Mouse (Mus musculus): ENCODE results near the gene Ptp4a2.
A peak's percentile ranks its signal among the peaks of the same experiment; 100 is the strongest.
"Not testable (repeated sequence)": the region's sequence is repeated elsewhere in the genome, so short reads cannot be mapped to it uniquely, and the experiment has no call there.

Gene Ptp4a2

DNA sequence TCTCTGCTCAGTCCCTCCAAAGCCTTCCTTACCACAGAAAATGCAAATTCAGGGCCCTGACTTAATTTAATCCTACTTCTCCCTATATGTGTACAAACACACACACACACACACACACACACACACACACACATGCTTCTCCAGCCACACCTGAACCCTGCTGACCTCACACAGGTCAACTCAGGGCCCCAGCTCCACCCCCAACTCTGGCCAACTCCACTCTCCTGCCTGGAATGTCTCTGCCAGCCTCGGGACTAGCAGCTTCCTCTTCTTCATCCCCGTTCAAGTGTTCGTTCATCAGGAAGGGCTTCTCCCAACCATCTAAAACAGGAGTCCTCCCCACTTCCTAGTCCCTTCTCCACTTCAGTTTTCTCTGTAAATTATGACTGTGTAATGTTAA, 70.6 kb downstream of the Ptp4a2 start:
- no peak for DNase-seq (ENCODE audit: extremely low read depth, low read depth)

DNA sequence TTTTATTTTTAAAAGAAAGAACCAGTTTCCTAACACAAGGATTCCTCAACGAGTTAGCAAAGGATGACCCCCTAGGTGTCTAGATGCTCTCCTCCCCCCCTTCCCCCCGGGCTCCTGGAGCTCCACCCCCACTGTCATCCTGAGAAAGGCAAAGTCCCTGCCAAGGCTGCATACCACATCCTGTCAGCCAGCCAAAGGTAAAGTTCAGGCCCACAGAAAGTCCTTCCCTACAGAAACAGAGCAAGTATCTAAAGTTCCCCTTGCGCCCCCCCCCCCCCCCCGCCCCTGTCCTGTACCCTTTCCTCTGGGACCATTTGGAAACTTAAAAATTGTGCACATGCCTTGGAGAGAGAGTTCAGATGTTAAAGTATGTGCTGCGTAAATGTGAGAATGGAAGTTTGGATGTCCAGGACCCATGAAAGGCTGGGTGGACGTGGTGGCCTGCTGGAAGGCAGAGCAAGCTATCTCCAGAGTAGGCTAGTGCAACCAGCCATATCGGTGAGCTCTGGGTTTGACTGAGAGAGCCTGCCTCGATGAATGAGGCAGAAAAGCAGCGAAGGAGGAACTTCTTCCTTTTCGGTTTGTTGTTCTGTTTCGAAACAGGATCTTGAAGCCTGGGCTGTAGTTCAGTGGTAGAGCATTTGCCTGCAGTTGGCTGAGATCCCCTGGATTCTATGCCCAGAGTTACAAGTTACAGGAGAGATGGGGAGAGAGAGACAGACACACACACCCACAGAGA, 71.7 kb downstream of the Ptp4a2 start:
- DNase-seq (ENCODE audit: extremely low read depth, low read depth): peak; percentile 89

DNA sequence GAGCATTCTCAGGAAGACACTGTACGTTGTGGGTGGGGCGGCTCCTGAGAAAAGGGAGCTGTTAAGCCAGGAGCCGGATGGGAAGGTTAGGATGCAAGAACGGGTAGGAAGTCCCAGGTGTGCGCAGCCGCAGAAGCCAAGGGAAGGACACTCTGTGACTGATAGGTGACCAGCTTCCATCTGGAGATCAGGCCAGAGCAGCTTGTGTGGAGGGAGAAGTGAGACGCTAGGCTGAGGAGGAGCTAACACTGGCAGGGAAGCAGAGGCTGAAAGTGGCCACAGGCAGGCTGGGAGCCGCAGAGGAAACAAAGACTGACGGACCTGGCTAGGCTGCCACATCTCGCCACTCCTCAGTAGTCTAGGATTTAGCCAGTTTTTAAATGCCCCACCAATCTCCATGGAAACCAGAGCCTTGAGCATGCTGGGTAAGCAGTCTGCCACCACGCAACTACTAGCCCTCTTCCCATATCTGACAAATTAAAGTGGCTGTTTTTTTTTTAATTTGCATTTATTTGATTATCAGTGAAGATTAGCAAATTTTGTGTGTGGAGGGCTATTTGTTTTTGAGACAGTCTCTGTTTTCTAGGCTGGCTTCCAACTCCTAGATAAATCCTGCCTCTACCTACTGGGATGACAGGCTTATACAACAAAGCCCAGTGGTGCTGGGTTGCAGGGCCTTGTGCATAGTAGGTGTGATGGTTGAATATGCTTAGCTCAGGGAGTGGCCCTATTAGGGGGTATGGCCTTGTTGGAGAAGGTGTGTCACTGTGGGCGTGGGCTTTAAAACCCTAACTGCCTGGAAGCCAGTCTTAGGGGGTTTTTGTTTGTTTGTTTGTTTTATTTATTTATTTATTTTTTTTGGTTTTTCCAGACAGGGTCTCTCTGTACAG, 73.3 kb downstream of the Ptp4a2 start:
- peak; percentile 62 for DNase-seq (ENCODE audit: extremely low read depth, low read depth)

- no peak for DNase-seq (ENCODE audit: extremely low read depth, low read depth)
Measured at GRCm38 (mm10) chr4:129889661-129890060, 78.6 kb downstream of the Ptp4a2 start.

DNA sequence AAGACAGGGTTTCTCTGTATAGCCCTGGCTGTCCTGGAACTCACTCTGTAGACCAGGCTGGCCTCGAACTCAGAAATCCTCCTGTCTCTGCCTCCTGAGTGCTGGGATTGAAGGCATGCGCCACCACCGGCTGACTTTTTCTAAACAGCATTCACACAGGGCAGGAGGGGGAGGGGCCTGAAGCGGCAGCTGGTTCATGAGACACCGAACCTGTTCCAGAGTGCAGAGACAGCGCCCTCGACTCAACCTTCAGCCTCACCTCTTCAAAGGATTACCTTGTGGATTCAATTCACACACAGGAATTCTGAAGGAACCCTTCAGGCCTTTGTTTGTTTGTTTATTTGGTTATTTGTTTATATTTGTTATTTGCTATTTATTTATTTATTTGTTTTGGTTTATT, 79.1 kb downstream of the Ptp4a2 start:
- DNase-seq (ENCODE audit: extremely low read depth, low read depth): no peak

DNA sequence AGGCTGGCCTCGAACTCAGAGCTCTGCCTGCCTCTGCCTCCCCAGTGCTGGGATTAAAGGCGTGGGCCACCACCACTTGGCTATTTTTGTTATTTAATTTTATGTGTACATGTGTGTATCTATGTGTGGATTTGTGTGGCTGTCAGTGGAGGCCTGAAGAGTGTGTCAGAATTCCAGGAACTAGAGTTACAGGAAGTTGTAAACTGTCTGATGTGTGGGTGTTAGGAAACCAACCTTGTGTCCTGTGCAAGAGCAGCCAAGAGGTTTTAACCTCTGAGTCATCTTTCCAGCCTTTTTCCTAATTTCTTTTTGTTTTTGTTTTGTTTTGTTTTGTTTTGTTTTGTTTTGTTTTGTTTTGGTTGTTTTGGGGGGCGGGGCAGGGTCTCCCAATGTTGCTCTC, 83.8 kb downstream of the Ptp4a2 start:
- no peak for DNase-seq (ENCODE audit: extremely low read depth, low read depth)

DNA sequence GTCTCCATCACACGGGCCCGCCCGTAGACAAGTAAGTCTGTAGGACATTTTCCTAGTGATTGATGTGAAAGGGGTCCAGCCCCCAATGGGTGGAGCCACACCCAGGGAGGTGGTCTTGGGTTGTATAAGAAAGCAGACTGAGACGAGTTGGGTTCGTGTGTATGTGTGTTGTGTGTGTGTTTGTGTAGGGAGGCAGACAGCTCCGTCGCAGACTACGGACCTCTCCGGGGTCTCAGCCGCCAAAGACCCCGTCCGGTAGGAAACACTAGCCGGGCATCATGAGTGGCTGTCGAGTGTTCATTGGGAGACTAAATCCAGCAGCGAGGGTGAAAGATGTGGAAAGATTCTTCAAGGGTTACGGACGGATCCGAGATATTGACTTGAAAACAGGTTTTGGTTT, 87.8 kb downstream of the Ptp4a2 start:
- DNase-seq (ENCODE audit: extremely low read depth, low read depth): not testable (repeated sequence)
